Mouse (Mus musculus) megakaryocyte, embryonic 14.5 days (primary cell): ENCODE data around the gene Rgs1.

Experiments
- FLI1 ChIP-seq: IDR thresholded peaks from 2 replicates; pipeline ENCODE4 v1.6.1; 2012; ENCODE audit warnings: low read length, inconsistent platforms, mixed read lengths
- GATA1 ChIP-seq: IDR thresholded peaks from 3 replicates; pipeline ENCODE4 v1.6.1; 2012; ENCODE audit warnings: mixed read lengths, low read length, inconsistent platforms, borderline replicate concordance

GRCm38 (mm10) chr1:144264000-144264399 is 15.0 kb upstream of the Rgs1 start:
- TF ChIP-seq FLI1 (no peak), GATA1 (no peak)
